Mouse (Mus musculus): ENCODE results near the gene Rnf224. TPM values are rescaled to one million over a fixed set of nuclear protein-coding genes. Genes with fewer than 3 reads are reported as not detected.
A peak's percentile ranks its signal among the peaks of the same experiment; 100 is the strongest.

Rnf224 gene
- polyA plus RNA-seq (2015; fragmentation: Nextera tagmentation; extraction: Ambion mirVana), result not detected in 2 replicates

GRCm38 (mm10) chr2:25236614-25237013, at the start of gene Rnf224:
Gene Rnf224 (minus strand): TSS chr2:25236787.
- Histone ChIP-seq H3K9ac (ENCODE audit: low read depth, low read length) (no peak within 1 kb of the TSS), H3K4me1 (ENCODE audit: control insufficient read depth, insufficient read depth, low read depth, low read length) (peaks cover 10% of the 10 kb centered on the region), H3K36me3 (ENCODE audit: control insufficient read depth, insufficient read depth, low read length) (no peaks in the 10 kb centered on the region), H3K4me3 (ENCODE audit: low read length) (no peak within 1 kb of the TSS), H3K4me2 (ENCODE audit: low read length) (no peak within 1 kb of the TSS), H3K27ac (ENCODE audit: low read depth, low read length) (no peak within 1 kb of the TSS), H3K9me3 (ENCODE audit: control insufficient read depth, low read length) (no peaks in the 10 kb centered on the region), H3K27me3 (replicated peaks; ENCODE audit: control insufficient read depth, insufficient read depth, low read length) (peaks cover 4% of the 10 kb centered on the region; the same call in 1 of the 2 replicates)
- WGBS, result 37% methylated on average over 8 of the region's 8 CpGs
- ATAC-seq, result no peak

GRCm38 (mm10) chr2:25286314-25286713, 49.7 kb upstream of the Rnf224 start:
- Histone ChIP-seq H3K27ac (ENCODE audit: low read depth, low read length) (no peak overlapping the region), H3K9ac (ENCODE audit: low read depth, low read length) (no peak overlapping the region), H3K27me3 (replicated peaks; ENCODE audit: control insufficient read depth, insufficient read depth, low read length) (peaks cover 16% of the 10 kb centered on the region), H3K4me1 (ENCODE audit: control insufficient read depth, insufficient read depth, low read depth, low read length) (peaks cover 27% of the 10 kb centered on the region), H3K4me3 (ENCODE audit: low read length) (no peak overlapping the region), H3K4me2 (ENCODE audit: low read length) (no peak overlapping the region), H3K9me3 (ENCODE audit: control insufficient read depth, low read length) (no peaks in the 10 kb centered on the region), H3K36me3 (ENCODE audit: control insufficient read depth, insufficient read depth, low read length) (peaks cover 27% of the 10 kb centered on the region)
- 95% methylated on average over 1 of the region's 1 CpGs for WGBS
- ATAC-seq, result no peak

GRCm38 (mm10) chr2:25285551-25285950, 49.0 kb upstream of the Rnf224 start:
- Histone ChIP-seq H3K9me3 (ENCODE audit: control insufficient read depth, low read length) (no peaks in the 10 kb centered on the region), H3K4me2 (ENCODE audit: low read length) (no peak overlapping the region), H3K27ac (ENCODE audit: low read depth, low read length) (no peak overlapping the region), H3K4me3 (ENCODE audit: low read length) (no peak overlapping the region), H3K36me3 (ENCODE audit: control insufficient read depth, insufficient read depth, low read length) (peaks cover 33% of the 10 kb centered on the region), H3K9ac (ENCODE audit: low read depth, low read length) (no peak overlapping the region), H3K27me3 (replicated peaks; ENCODE audit: control insufficient read depth, insufficient read depth, low read length) (peaks cover 8% of the 10 kb centered on the region), H3K4me1 (ENCODE audit: control insufficient read depth, insufficient read depth, low read depth, low read length) (peaks cover 19% of the 10 kb centered on the region)
- WGBS, result 90% methylated on average over 2 of the region's 2 CpGs
- ATAC-seq, result no peak

GRCm38 (mm10) chr2:25278928-25279882, 42.6 kb upstream of the Rnf224 start:
- H3K36me3 ChIP-seq (ENCODE audit: control insufficient read depth, insufficient read depth, low read length), result peaks cover 62% of the 10 kb centered on the region
- no peak overlapping the region for H3K4me3 ChIP-seq (ENCODE audit: low read length)
- no peaks in the 10 kb centered on the region for H3K27me3 ChIP-seq (replicated peaks; ENCODE audit: control insufficient read depth, insufficient read depth, low read length)
- no peak overlapping the region for H3K4me2 ChIP-seq (ENCODE audit: low read length)
- no peak overlapping the region for H3K9ac ChIP-seq (ENCODE audit: low read depth, low read length)
- ATAC-seq, result 0 out of 2 replicates have a peak, but pooled peaks have one; percentile 25
- peaks cover 1% of the 10 kb centered on the region; the same call in 1 of the 2 replicates for H3K4me1 ChIP-seq (ENCODE audit: control insufficient read depth, insufficient read depth, low read depth, low read length)
- WGBS, result 61% methylated on average over 13 of the region's 13 CpGs
- H3K9me3 ChIP-seq (ENCODE audit: control insufficient read depth, low read length), result no peaks in the 10 kb centered on the region
- no peak overlapping the region for H3K27ac ChIP-seq (ENCODE audit: low read depth, low read length)

- peak overlapping the region; percentile 87 for H3K9ac ChIP-seq (ENCODE audit: low read depth, low read length)
- H3K4me3 ChIP-seq (ENCODE audit: low read length), result peak overlapping the region; percentile 83
- 45% methylated on average over 16 of the region's 16 CpGs for WGBS
- H3K4me1 ChIP-seq (ENCODE audit: control insufficient read depth, insufficient read depth, low read depth, low read length), result peaks cover 24% of the 10 kb centered on the region
- H3K9me3 ChIP-seq (ENCODE audit: control insufficient read depth, low read length), result no peaks in the 10 kb centered on the region
- H3K36me3 ChIP-seq (ENCODE audit: control insufficient read depth, insufficient read depth, low read length), result peaks cover 37% of the 10 kb centered on the region
- no peaks in the 10 kb centered on the region for H3K27me3 ChIP-seq (replicated peaks; ENCODE audit: control insufficient read depth, insufficient read depth, low read length)
- no peak for ATAC-seq
- peak overlapping the region; percentile 97 for H3K4me2 ChIP-seq (ENCODE audit: low read length)
- 0 out of 2 replicates have a peak overlapping the region, but pooled peaks have one; percentile 70 for H3K27ac ChIP-seq (ENCODE audit: low read depth, low read length)
These were observed 36.4 kb upstream of the Rnf224 start for GRCm38 (mm10) chr2:25273010-25273409.

- H3K4me1 ChIP-seq (ENCODE audit: control insufficient read depth, insufficient read depth, low read depth, low read length), result peaks cover 25% of the 10 kb centered on the region
- under 1% methylated on average over 29 of the region's 29 CpGs for WGBS
- peak; percentile 73 for ATAC-seq
- H3K4me3 ChIP-seq (ENCODE audit: low read length), result peak overlapping the region; percentile 83
- peak overlapping the region; percentile 97 for H3K4me2 ChIP-seq (ENCODE audit: low read length)
- H3K27me3 ChIP-seq (replicated peaks; ENCODE audit: control insufficient read depth, insufficient read depth, low read length), result no peaks in the 10 kb centered on the region
- peak overlapping the region; percentile 70 for H3K27ac ChIP-seq (ENCODE audit: low read depth, low read length)
- peak overlapping the region; percentile 87 for H3K9ac ChIP-seq (ENCODE audit: low read depth, low read length)
- no peaks in the 10 kb centered on the region for H3K9me3 ChIP-seq (ENCODE audit: control insufficient read depth, low read length)
- peaks cover 32% of the 10 kb centered on the region for H3K36me3 ChIP-seq (ENCODE audit: control insufficient read depth, insufficient read depth, low read length)
These were observed 35.9 kb upstream of the Rnf224 start for GRCm38 (mm10) chr2:25272515-25272914.

- H3K27ac ChIP-seq (ENCODE audit: low read depth, low read length), result peak within 1 kb of the TSS; percentile 85
- H3K36me3 ChIP-seq (ENCODE audit: control insufficient read depth, insufficient read depth, low read length), result peaks cover 30% of the 10 kb centered on the region
- peak; percentile 96 for ATAC-seq
- peak within 1 kb of the TSS; percentile 87 for H3K9ac ChIP-seq (ENCODE audit: low read depth, low read length)
- H3K4me2 ChIP-seq (ENCODE audit: low read length), result peak within 1 kb of the TSS; percentile 97
- peak within 1 kb of the TSS; percentile 83 for H3K4me3 ChIP-seq (ENCODE audit: low read length)
- H3K4me1 ChIP-seq (ENCODE audit: control insufficient read depth, insufficient read depth, low read depth, low read length), result peaks cover 30% of the 10 kb centered on the region
- H3K27me3 ChIP-seq (replicated peaks; ENCODE audit: control insufficient read depth, insufficient read depth, low read length), result no peaks in the 10 kb centered on the region
- no peaks in the 10 kb centered on the region for H3K9me3 ChIP-seq (ENCODE audit: control insufficient read depth, low read length)
- WGBS, result under 1% methylated on average over 55 of the region's 55 CpGs
These were observed 35.4 kb upstream of the Rnf224 start, which contains the start of the genes Ssna1 and Anapc2 for GRCm38 (mm10) chr2:25271827-25272511. Gene Ssna1 (minus strand): TSS chr2:25272438. Gene Anapc2 (plus strand): TSS chr2:25272478.

GRCm38 (mm10) chr2:25267746-25268309, 31.2 kb upstream of the Rnf224 start:
- Histone ChIP-seq H3K27me3 (replicated peaks; ENCODE audit: control insufficient read depth, insufficient read depth, low read length) (no peaks in the 10 kb centered on the region; the same call in 1 of the 2 replicates), H3K4me3 (ENCODE audit: low read length) (no peak overlapping the region), H3K4me1 (ENCODE audit: control insufficient read depth, insufficient read depth, low read depth, low read length) (peaks cover 56% of the 10 kb centered on the region), H3K27ac (ENCODE audit: low read depth, low read length) (no peak overlapping the region), H3K36me3 (ENCODE audit: control insufficient read depth, insufficient read depth, low read length) (peaks cover 9% of the 10 kb centered on the region; the same call in 1 of the 2 replicates), H3K9me3 (ENCODE audit: control insufficient read depth, low read length) (no peaks in the 10 kb centered on the region), H3K9ac (ENCODE audit: low read depth, low read length) (no peak overlapping the region), H3K4me2 (ENCODE audit: low read length) (no peak overlapping the region; the same call in 1 of the 2 replicates)
- no peak for ATAC-seq
- 71% methylated on average over 4 of the region's 4 CpGs for WGBS
